Mouse (Mus musculus) spleen, postnatal 14 days (tissue): Measurements from ENCODE around the gene Mbnl2.

Experiments used
- DNase-seq, 2 experiments: peaks; one replicate each; pipeline ENCODE4 v3.0.0; 2021 to 2022; ENCODE audit warnings: low spot score in 2 of 2

Mbnl2 gene

GRCm38 (mm10) chr14:120384615-120385014, 109.1 kb downstream of the Mbnl2 start:
- DNase-seq: no peak

- no peak for DNase-seq
Observed at GRCm38 (mm10) chr14:120387293-120387692, 111.8 kb downstream of the Mbnl2 start.

- no peak for DNase-seq
Observed at GRCm38 (mm10) chr14:120388818-120389691, 113.6 kb downstream of the Mbnl2 start.

- no peak for DNase-seq
Observed at GRCm38 (mm10) chr14:120390231-120390944, 114.9 kb downstream of the Mbnl2 start.

- DNase-seq: no peak
Observed at GRCm38 (mm10) chr14:120391701-120392100, 116.2 kb downstream of the Mbnl2 start.

GRCm38 (mm10) chr14:120392441-120392840, 117.0 kb downstream of the Mbnl2 start:
- no peak for DNase-seq

GRCm38 (mm10) chr14:120393441-120393840, 118.0 kb downstream of the Mbnl2 start:
- no peak for DNase-seq

GRCm38 (mm10) chr14:120394216-120394615, 118.7 kb downstream of the Mbnl2 start:
- no peak for DNase-seq

GRCm38 (mm10) chr14:120394827-120395226, 119.4 kb downstream of the Mbnl2 start:
- DNase-seq: no peak

- no peak for DNase-seq
Observed at GRCm38 (mm10) chr14:120395501-120395900, 120.0 kb downstream of the Mbnl2 start.

- peak; percentile 23 to 50 for DNase-seq
Observed at GRCm38 (mm10) chr14:120397871-120398647, 122.6 kb downstream of the Mbnl2 start.

- no peak for DNase-seq
Observed at GRCm38 (mm10) chr14:120399614-120400013, 124.1 kb downstream of the Mbnl2 start.

GRCm38 (mm10) chr14:120401158-120401557, 125.7 kb downstream of the Mbnl2 start:
- DNase-seq: no peak

- no peak for DNase-seq
Observed at GRCm38 (mm10) chr14:120402715-120403114, 127.2 kb downstream of the Mbnl2 start.

- DNase-seq: no peak
Observed at GRCm38 (mm10) chr14:120404364-120404763, 128.9 kb downstream of the Mbnl2 start.

- no peak for DNase-seq
Observed at GRCm38 (mm10) chr14:120404811-120405582, 129.5 kb downstream of the Mbnl2 start.

- DNase-seq: no peak
Observed at GRCm38 (mm10) chr14:120405597-120405996, 130.1 kb downstream of the Mbnl2 start.

GRCm38 (mm10) chr14:120406271-120406670, 130.8 kb downstream of the Mbnl2 start:
- no peak for DNase-seq

- peak in 1 of 2 experiments; percentile 29 for DNase-seq
Observed at GRCm38 (mm10) chr14:120406820-120407219, 131.4 kb downstream of the Mbnl2 start.

GRCm38 (mm10) chr14:120409854-120410253, 134.4 kb downstream of the Mbnl2 start:
- no peak for DNase-seq

- DNase-seq: no peak
Observed at GRCm38 (mm10) chr14:120416886-120417285, 141.4 kb downstream of the Mbnl2 start.
